In genomic region chr3:133531101-133531500, GRCm38 (mm10) we compare ENCODE assay signal across 26 mouse cellular contexts.
"Had no signal": no experiment of that assay in that cellular context is flagged by ENCODE, and none has a peak within 500 bp of the region (broad histone marks: within the 10 kb centered on the region; RNA-seq: fewer than 3 reads in every experiment).

No protein-coding gene starts in this region.

- H3K27me3 ChIP-seq: heart, embryonic 12.5 days; hindbrain, embryonic 12.5 days; kidney, embryonic 15.5 days; limb, embryonic 12.5 days; liver, embryonic 13.5 days; liver, embryonic 15.5 days had no signal

- H3K9ac ChIP-seq: heart, embryonic 12.5 days; hindbrain, embryonic 12.5 days; hindbrain, embryonic 14.5 days; kidney, embryonic 15.5 days; limb, embryonic 12.5 days; liver, embryonic 13.5 days; liver, embryonic 15.5 days; liver, postnatal 0 days had no signal

- ATAC-seq: hindbrain, embryonic 16.5 days; liver, postnatal 0 days had no signal

- H3K9me3 ChIP-seq: heart, embryonic 10.5 days; hindbrain, embryonic 10.5 days; hindbrain, embryonic 12.5 days; kidney, embryonic 15.5 days; limb, embryonic 10.5 days; limb, embryonic 12.5 days; liver, embryonic 13.5 days; liver, embryonic 15.5 days had no signal

- H3K4me2 ChIP-seq: heart, embryonic 12.5 days; hindbrain, embryonic 12.5 days; hindbrain, embryonic 14.5 days; kidney, embryonic 15.5 days; limb, embryonic 12.5 days; liver, embryonic 11.5 days; liver, embryonic 13.5 days; liver, embryonic 15.5 days had no signal

- H3K36me3 ChIP-seq: heart, embryonic 10.5 days; hindbrain, embryonic 12.5 days; kidney, embryonic 15.5 days; limb, embryonic 10.5 days; liver, embryonic 13.5 days; liver, embryonic 15.5 days had no signal

- H3K4me3 ChIP-seq: gastrocnemius, adult 2 months; heart, embryonic 10.5 days; heart, embryonic 12.5 days; hindbrain, embryonic 10.5 days; hindbrain, embryonic 12.5 days; kidney, embryonic 15.5 days; limb, embryonic 10.5 days; limb, embryonic 12.5 days; liver, embryonic 13.5 days; liver, embryonic 15.5 days had no signal

- DNase-seq: gastrocnemius, adult 2 months; gastrocnemius, postnatal 10 days; gastrocnemius, postnatal 25 days; heart, postnatal 10 days; heart, postnatal 4 days; kidney, adult 11 months; kidney, adult 2 months; kidney, adult 9 months; kidney, postnatal 14 days; kidney, postnatal 36 days; layer of hippocampus, adult 9-11 months; layer of hippocampus, postnatal 36 days; liver, embryonic 13.5 days; liver, postnatal 0 days had no signal

- H3K27ac ChIP-seq: gastrocnemius, adult 2 months; heart, embryonic 10.5 days; hindbrain, embryonic 10.5 days; hindbrain, embryonic 12.5 days; hindbrain, embryonic 14.5 days; kidney, embryonic 15.5 days; kidney, postnatal 0 days; limb, embryonic 10.5 days; limb, embryonic 12.5 days; liver, embryonic 13.5 days; liver, embryonic 15.5 days had no signal
